Mouse (Mus musculus): ENCODE data around the gene 9530002B09Rik. TPM values are rescaled to one million over a fixed set of nuclear protein-coding genes. Genes with fewer than 3 reads are reported as not detected.

9530002B09Rik gene
- total RNA-seq (2014; rRNA removed) (not detected in 2 replicates), polyA plus RNA-seq (2015; fragmentation: Nextera tagmentation; extraction: Ambion mirVana) (not detected in 2 replicates)

DNA sequence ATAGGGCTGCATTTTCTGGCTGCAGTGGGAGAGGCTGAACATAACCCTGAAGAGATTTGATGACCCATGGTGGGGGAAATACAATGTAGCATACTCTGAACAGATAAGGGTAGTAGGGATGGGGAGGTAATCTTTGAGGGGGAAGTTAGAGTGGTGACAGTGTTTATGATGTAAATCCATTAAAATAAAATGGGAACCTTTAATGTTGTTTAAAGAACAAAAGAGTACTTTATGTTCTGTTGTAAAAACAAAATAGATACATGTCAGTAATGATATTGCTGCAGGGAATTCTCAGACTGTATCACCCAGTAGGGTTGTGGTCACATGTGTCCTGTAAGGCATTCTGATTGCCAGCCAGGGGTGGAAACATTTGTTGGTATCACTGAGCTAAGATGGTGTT, at the start of gene 9530002B09Rik:
Gene 9530002B09Rik (plus strand): TSS at position 301 of the 400 bp plus-strand sequence.
- no peak for DNase-seq
- no peak within 1 kb of the TSS for H3K9ac ChIP-seq
- H3K9me3 ChIP-seq (ENCODE audit: low read length): 0 out of 2 replicates have a peak, but pooled peaks cover 7% of the 10 kb centered on the region
- H3K36me3 ChIP-seq (ENCODE audit: insufficient read depth): no peaks in the 10 kb centered on the region
- no peak for ATAC-seq
- no peak within 1 kb of the TSS for H3K4me2 ChIP-seq (ENCODE audit: low read depth)
- H3K27me3 ChIP-seq (ENCODE audit: insufficient read depth, low read length): no peaks in the 10 kb centered on the region
- no peak within 1 kb of the TSS for H3K27ac ChIP-seq (ENCODE audit: low read depth, low read length)
- no peak for TF ChIP-seq CTCF (IDR thresholded peaks at IDR 0.05; ENCODE audit: low read depth)
- H3K4me3 ChIP-seq (ENCODE audit: low read depth, low read length): no peak within 1 kb of the TSS
- H3K4me1 ChIP-seq (ENCODE audit: insufficient read depth): no peaks in the 10 kb centered on the region

Other genes with a start within 250 kb of the 9530002B09Rik start
- 43.7 and 53.8 TPM in 2 replicates for gene Ppt1, start 147.0 kb downstream of the 9530002B09Rik start, total RNA-seq (2014; rRNA removed)
- 51.1 and 68.7 TPM in 2 replicates for gene Ppt1, start 147.0 kb downstream of the 9530002B09Rik start, polyA plus RNA-seq (2015; fragmentation: Nextera tagmentation; extraction: Ambion mirVana)
- gene Cap1, start 196.8 kb downstream of the 9530002B09Rik start, total RNA-seq (2014; rRNA removed): 155 and 161 TPM in 2 replicates
- gene Cap1, start 196.8 kb downstream of the 9530002B09Rik start, polyA plus RNA-seq (2015; fragmentation: Nextera tagmentation; extraction: Ambion mirVana): 68.5 and 75.2 TPM in 2 replicates